Mouse (Mus musculus) testis, postnatal 10 days (tissue): ENCODE results near the gene Patl1.
"Not testable (repeated sequence)": the region's sequence is repeated elsewhere in the genome, so short reads cannot be mapped to it uniquely, and the experiment has no call there.

Experiments
- DNase-seq: peaks from one replicate; pipeline ENCODE4 v3.0.0; 2021; ENCODE audit warnings: low spot score

Gene Patl1

DNA sequence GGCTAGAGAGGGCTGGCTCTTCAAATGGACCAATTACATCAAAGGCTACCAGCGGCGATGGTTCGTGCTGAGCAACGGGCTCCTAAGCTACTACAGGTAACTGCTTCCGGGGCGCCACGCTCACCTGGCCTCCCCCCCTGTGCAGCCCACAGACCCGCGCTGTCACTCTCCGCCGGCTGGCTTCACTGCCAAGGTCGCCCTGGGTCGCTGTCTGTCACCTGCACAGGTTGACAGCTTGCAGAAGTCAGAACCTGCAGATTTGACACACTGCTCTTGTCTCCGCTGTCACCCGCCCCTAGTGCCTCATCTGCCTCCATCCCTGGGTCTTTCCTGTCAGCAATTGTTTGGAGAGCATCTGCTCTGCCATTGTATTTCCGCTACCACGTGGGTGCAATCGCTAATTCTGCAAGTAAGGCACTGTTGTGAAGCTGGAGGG lies 54.0 kb downstream of the Patl1 start:
- peak; percentile 64 for DNase-seq

DNA sequence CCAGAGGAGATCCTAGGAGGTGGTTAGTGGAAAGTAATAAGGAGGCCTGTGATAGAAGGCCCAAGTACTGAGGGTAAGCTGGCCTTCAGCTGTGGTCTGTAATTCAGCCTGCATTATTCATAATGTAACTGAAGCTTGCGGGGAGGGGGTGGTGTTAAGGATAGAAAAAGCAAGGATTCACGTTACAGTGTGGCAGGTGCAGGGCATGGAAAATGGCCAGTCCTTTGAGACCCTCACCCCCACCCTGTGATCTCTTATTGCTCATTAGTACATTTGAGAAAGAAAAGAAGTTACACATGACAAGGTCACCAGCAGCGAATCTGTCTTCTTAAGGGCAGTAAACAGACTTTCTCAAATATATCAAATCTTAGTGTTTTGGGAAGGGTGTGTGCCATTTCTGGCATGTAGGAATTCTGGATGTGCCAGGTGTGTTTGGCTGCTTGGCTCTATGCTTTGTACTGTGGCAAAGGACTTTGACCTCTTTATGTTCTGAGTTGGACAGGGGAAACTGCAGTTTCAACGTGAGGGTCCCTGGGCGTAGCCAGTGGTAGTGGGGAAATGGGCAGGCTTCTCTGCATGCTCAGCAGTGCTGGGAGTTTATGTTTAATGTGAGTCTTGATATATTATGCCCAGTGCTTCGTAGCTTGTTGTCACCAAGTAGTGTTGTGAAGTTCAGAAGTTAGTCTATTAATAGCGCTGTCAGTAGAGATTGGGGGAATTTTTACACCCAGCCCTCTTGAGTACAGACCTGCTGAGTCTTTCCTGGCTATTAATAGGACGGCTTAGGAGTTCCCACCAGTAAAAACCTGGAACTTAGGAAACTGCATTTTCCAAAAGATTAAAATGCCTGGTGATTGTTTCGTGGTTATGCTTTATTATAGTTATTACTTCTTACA lies 57.2 kb downstream of the Patl1 start:
- no peak for DNase-seq

DNA sequence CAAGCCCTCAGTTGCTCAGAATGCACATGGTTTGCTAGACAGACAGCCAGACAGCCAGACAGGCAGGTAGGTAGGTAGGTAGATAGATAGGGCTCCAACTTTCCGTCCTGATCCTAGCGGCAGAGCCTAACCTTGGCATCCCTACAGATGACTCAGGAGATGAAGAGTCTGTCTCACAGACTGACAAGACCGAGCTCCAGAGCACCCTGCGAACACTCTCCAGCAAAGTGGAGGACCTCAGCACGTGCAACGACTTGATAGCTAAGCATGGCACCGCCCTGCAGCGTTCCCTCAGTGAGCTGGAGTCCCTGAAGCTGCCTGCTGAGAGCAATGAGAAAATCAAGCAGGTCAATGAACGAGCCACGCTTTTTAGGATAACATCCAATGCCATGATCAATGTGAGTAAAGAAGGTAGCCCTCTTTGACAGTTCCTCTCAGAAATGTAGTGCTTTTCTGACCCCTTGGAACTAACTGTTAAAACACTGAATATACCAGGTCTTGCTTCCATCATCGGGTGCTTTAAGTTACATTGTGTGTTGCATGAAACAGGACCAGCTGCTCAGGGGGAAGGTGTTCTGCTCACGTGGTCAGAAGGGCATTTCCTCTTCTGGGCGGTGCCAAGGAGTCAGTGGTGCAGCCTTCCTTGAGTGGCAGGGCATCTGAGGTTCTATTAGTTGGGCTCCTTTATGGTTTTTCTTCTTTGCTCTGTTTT lies 61.5 kb downstream of the Patl1 start:
- no peak for DNase-seq

DNA sequence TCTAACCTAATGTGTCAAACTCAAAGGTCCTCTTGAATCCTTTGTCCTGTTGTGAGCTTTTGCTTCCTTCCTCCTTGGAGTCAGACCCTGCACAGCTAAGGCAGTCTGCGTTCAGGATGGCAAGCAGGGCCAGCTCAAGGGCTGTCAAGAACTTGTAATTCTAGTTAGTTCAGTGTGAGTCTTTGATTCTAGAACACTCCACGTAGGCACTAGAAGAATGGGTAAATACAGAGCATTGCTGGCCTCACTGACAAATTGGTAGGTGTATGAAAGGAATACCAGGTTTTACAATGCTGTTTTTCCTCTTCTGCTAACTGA lies 62.0 kb downstream of the Patl1 start:
- no peak for DNase-seq

DNA sequence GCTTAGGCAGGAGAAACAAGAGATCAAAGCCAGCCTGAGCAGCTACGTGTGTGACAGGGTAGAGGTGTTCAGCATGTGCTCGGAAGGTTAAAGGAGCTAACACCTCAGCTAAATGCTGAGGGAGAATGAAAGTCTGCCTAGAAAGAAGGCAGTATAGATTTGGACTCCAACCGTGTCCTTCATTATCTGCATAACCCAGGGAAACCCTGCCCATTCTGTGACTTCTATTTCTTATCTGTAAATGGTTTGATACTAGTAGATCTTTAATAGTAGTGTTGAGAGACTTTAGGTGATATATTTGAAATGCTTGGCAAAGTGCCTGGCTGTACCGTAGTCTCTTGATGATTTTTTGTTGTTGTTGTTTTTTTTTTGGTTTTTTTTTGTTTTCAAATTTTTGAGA lies 63.5 kb downstream of the Patl1 start:
- no peak for DNase-seq

DNA sequence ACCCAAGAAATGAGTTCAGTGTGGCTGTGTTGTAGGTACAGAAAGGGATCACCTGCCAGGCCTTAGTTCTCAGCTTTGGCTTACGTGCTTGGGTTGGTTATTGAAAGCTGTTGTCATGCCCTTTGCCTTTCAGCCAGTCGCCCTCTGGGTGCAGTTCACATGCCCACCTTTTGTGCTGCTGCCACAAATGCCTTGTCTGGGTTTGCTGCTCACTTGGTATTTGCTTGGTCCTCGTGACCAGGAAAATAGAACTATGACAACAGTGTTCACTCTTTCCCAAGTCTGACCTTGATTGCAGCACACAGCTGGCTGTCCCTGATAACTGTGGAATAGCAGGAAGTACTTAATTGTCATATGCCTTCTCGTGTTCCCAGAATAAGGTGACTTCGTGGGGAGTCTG lies 65.2 kb downstream of the Patl1 start:
- no peak for DNase-seq

DNA sequence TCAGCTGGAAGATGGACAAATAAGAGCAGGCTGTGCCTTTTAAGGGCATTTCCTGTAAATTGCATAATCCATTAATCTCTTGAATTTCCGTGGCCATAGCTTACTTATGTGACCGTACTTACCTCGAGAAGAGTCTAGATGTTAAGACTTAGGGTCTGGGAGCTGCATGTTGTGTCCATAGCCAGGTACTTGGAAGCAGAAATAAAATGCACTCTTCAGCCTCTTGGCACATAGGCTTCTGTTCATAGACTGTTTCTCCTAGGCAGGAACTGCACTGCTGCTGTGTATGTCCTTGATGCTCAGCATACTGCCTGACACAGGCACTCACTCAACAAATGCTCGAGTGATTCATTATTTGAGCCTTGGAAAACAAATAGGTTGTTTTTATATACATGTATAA lies 68.3 kb downstream of the Patl1 start:
- DNase-seq: no peak

DNA sequence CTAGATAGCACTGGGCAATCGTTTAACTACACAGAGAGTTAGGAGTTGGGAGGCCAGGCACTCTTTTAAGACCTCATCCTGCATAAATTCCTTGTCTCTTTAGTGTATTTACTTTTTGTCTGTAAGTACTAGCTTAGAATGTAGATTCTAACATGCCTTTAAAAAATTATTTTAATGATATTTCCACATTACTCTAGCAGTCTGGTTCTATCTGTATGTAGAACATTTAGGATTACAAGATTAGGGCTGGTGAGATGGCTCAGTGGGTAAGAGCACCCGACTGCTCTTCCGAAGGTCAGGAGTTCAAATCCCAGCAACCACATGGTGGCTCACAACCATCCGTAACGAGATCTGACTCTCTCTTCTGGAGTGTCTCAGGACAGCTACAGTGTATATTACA lies 72.4 kb downstream of the Patl1 start:
- not testable (repeated sequence) for DNase-seq

DNA sequence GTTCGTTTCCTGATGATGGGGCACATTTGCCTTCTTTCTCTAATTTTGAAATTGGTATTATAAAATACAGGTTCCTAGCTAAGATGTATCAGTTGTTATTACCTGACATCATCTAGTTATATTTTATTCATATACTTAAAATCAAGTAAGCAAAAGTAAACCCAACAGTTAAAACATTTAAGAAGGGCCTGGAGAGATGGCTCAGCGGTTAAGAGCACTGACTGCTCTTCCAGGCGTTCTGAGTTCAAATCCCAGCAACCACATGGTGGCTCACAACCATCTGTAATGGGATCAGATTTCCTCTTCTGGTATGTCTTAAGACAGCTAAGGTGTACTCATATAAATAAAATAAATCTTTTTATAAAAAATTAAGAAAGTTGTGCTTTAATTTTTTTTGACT lies 75.6 kb downstream of the Patl1 start:
- no peak for DNase-seq

DNA sequence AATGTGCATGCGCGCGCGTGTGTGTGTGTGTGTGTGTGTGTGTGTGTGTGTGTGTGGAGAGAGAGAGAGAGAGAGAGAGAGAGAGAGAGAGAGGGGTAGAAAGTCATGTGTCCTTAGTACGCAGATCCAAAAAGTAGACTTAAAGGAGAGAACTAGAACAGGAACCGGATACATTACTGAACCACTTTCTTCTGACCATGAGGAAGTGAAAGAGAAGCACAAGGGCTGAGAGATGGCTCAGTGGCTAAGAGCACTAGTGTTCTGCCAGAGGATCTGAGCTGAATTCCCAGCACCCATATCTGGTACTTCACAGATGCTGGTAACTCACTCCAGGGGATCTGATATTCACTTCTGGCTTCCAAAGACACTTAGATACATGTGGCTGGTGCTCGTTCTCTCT lies 77.1 kb downstream of the Patl1 start:
- DNase-seq: no peak

DNA sequence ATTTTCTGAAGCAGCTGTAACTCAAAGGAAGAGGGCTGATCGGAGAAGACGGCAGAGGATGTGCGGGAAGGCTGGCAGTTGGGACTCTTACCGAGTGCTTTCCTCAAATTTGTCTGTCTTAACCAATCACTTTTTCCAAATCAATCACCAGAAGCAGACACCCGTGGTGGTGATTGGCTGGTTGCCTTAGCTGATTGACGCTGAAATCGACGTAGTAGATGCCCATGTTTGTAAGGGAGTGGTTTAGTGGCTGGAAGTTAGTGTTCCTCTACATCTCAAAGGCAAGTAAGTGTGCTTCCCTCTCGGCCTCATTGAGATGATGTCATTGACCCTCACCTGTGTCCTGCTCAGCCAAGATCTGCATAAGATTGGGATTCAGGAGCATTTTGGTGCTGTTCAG lies 79.8 kb downstream of the Patl1 start:
- DNase-seq: no peak

DNA sequence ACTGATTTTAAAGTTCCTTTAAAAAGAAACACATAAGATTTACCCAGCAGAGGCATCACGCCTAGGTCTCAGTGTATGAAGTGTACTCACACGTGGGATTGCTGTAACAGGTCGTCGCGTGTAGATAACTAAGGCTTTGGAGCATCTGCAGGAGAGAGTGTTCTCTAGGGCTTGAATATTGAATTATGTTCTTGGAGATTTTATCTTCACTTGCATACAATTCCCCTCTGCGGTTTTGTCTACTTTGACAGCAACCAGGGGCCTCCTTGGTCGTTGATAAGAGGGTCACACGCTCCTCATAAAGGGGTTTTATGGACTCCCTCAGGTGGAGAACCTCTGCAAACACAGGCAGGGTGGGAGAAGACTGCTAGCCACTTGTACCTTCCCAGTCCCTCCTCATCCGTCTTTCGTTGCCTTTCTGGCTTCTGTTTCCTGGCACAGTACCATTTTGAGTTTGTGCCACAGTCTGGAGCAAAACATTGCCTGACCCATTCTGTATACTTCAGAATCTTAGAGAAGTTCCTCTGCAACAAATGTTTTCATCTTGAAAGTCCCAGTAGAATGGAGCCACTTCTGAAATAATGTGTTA lies 80.3 kb downstream of the Patl1 start:
- no peak for DNase-seq
